Mouse (Mus musculus) cortical plate, adult 2 months (tissue): ENCODE results near the gene St3gal4.

Experiments used
- CTCF ChIP-seq: fragments of 200-500 bp; IDR thresholded peaks from 2 replicates; pipeline ENCODE4 v1.5.1; 2011; ENCODE audit warnings: mild to moderate bottlenecking, control low read depth, low read length; ENCODE audit not compliant: insufficient read depth; ENCODE audit errors: extremely low read depth
- POLR2A ChIP-seq: fragments of 200-500 bp; IDR thresholded peaks from 2 replicates; pipeline ENCODE4 v1.6.1; 2011; ENCODE audit warnings: mild to moderate bottlenecking, low read length, control low read depth; ENCODE audit not compliant: insufficient read depth; ENCODE audit errors: extremely low read depth

GRCm38 (mm10) chr9:35127561-35127960 is 8.5 kb upstream of the St3gal4 start:
- TF ChIP-seq POLR2A, result no peak
- TF ChIP-seq CTCF, result no peak
